Mouse (Mus musculus): Measurements from ENCODE around the gene Coro2a. TPM values are rescaled to one million over a fixed set of nuclear protein-coding genes. Genes with fewer than 3 reads are reported as not detected.

The Coro2a gene
- polyA plus RNA-seq, 1 experiment from 2014 or later: 2.2 TPM

GRCm38 (mm10) chr4:46498976-46499375 is 103.0 kb downstream of the Coro2a start:
- Histone ChIP-seq H3K4me1 (ENCODE audit: control insufficient read depth, insufficient read depth, low read length) (no peaks in the 10 kb centered on the region), H3K27ac (ENCODE audit: low read depth, low read length) (no peak overlapping the region), H3K4me2 (ENCODE audit: low read length) (no peak overlapping the region), H3K36me3 (ENCODE audit: control insufficient read depth, insufficient read depth, low read length) (peaks cover 66% of the 10 kb centered on the region), H3K27me3 (replicated peaks; ENCODE audit: control insufficient read depth, insufficient read depth, low read length) (no peaks in the 10 kb centered on the region), H3K4me3 (ENCODE audit: low read depth, low read length) (no peak overlapping the region), H3K9me3 (replicated peaks; ENCODE audit: control insufficient read depth, low read length) (no peaks in the 10 kb centered on the region), H3K9ac (ENCODE audit: low read length) (no peak overlapping the region)
- 12% methylated on average over 4 of the region's 4 CpGs for WGBS
- DNase-seq (ENCODE audit: low spot score) (peak; percentile 56), ATAC-seq (no peak)

GRCm38 (mm10) chr4:46498511-46498910 is 103.5 kb downstream of the Coro2a start:
- no peak overlapping the region for H3K4me3 ChIP-seq (ENCODE audit: low read depth, low read length)
- ATAC-seq (no peak), DNase-seq (ENCODE audit: low spot score) (no peak)
- H3K4me1 ChIP-seq (ENCODE audit: control insufficient read depth, insufficient read depth, low read length): no peaks in the 10 kb centered on the region
- H3K27me3 ChIP-seq (replicated peaks; ENCODE audit: control insufficient read depth, insufficient read depth, low read length): no peaks in the 10 kb centered on the region
- H3K9ac ChIP-seq (ENCODE audit: low read length): no peak overlapping the region
- no peak overlapping the region for H3K4me2 ChIP-seq (ENCODE audit: low read length)
- no peaks in the 10 kb centered on the region for H3K9me3 ChIP-seq (replicated peaks; ENCODE audit: control insufficient read depth, low read length)
- no peak overlapping the region for H3K27ac ChIP-seq (ENCODE audit: low read depth, low read length)
- peaks cover 66% of the 10 kb centered on the region for H3K36me3 ChIP-seq (ENCODE audit: control insufficient read depth, insufficient read depth, low read length)
- WGBS: 70% methylated on average over 3 of the region's 3 CpGs

GRCm38 (mm10) chr4:46497286-46497892 is 104.6 kb downstream of the Coro2a start:
- ATAC-seq: no peak
- no peak overlapping the region for H3K4me2 ChIP-seq (ENCODE audit: low read length)
- peaks cover 70% of the 10 kb centered on the region for H3K36me3 ChIP-seq (ENCODE audit: control insufficient read depth, insufficient read depth, low read length)
- H3K27me3 ChIP-seq (replicated peaks; ENCODE audit: control insufficient read depth, insufficient read depth, low read length): no peaks in the 10 kb centered on the region
- no peaks in the 10 kb centered on the region for H3K9me3 ChIP-seq (replicated peaks; ENCODE audit: control insufficient read depth, low read length)
- no peak overlapping the region for H3K4me3 ChIP-seq (ENCODE audit: low read depth, low read length)
- 42% methylated on average over 4 of the region's 4 CpGs for WGBS
- no peaks in the 10 kb centered on the region for H3K4me1 ChIP-seq (ENCODE audit: control insufficient read depth, insufficient read depth, low read length)
- no peak overlapping the region for H3K27ac ChIP-seq (ENCODE audit: low read depth, low read length)
- H3K9ac ChIP-seq (ENCODE audit: low read length): no peak overlapping the region
- DNase-seq (ENCODE audit: low spot score): peak; percentile 64

- DNase-seq (ENCODE audit: low spot score) (no peak), ATAC-seq (no peak)
- no peaks in the 10 kb centered on the region for H3K27me3 ChIP-seq (replicated peaks; ENCODE audit: control insufficient read depth, insufficient read depth, low read length)
- H3K4me1 ChIP-seq (ENCODE audit: control insufficient read depth, insufficient read depth, low read length): no peaks in the 10 kb centered on the region
- no peaks in the 10 kb centered on the region for H3K9me3 ChIP-seq (replicated peaks; ENCODE audit: control insufficient read depth, low read length)
- no peak overlapping the region for H3K27ac ChIP-seq (ENCODE audit: low read depth, low read length)
- H3K4me2 ChIP-seq (ENCODE audit: low read length): no peak overlapping the region
- H3K36me3 ChIP-seq (ENCODE audit: control insufficient read depth, insufficient read depth, low read length): peaks cover 55% of the 10 kb centered on the region
- 91% methylated on average over 12 of the region's 12 CpGs for WGBS
- no peak overlapping the region for H3K9ac ChIP-seq (ENCODE audit: low read length)
- H3K4me3 ChIP-seq (ENCODE audit: low read depth, low read length): no peak overlapping the region
These were observed 106.5 kb downstream of the Coro2a start for GRCm38 (mm10) chr4:46495543-46495942.

- WGBS: 96% methylated on average over 6 of the region's 6 CpGs
- Histone ChIP-seq H3K4me1 (ENCODE audit: control insufficient read depth, insufficient read depth, low read length) (peaks cover 4% of the 10 kb centered on the region; the same call in 1 of the 2 replicates), H3K9ac (ENCODE audit: low read length) (no peak overlapping the region), H3K27me3 (replicated peaks; ENCODE audit: control insufficient read depth, insufficient read depth, low read length) (no peaks in the 10 kb centered on the region), H3K4me2 (ENCODE audit: low read length) (no peak overlapping the region), H3K27ac (ENCODE audit: low read depth, low read length) (no peak overlapping the region), H3K9me3 (replicated peaks; ENCODE audit: control insufficient read depth, low read length) (no peaks in the 10 kb centered on the region), H3K36me3 (ENCODE audit: control insufficient read depth, insufficient read depth, low read length) (peaks cover 43% of the 10 kb centered on the region), H3K4me3 (ENCODE audit: low read depth, low read length) (no peak overlapping the region)
- DNase-seq (ENCODE audit: low spot score) (no peak), ATAC-seq (no peak)
These were observed 108.9 kb downstream of the Coro2a start for GRCm38 (mm10) chr4:46493071-46493470.

GRCm38 (mm10) chr4:46489028-46489925 is 112.7 kb downstream of the Coro2a start, which contains the start of gene Nans:
Gene Nans (plus strand): TSS chr4:46489248.
- Histone ChIP-seq H3K4me2 (ENCODE audit: low read length) (peak within 1 kb of the TSS; percentile 81), H3K4me1 (ENCODE audit: control insufficient read depth, insufficient read depth, low read length) (peaks cover 4% of the 10 kb centered on the region; the same call in 1 of the 2 replicates), H3K9me3 (replicated peaks; ENCODE audit: control insufficient read depth, low read length) (no peaks in the 10 kb centered on the region), H3K27ac (ENCODE audit: low read depth, low read length) (peak within 1 kb of the TSS; percentile 68), H3K36me3 (ENCODE audit: control insufficient read depth, insufficient read depth, low read length) (peaks cover 17% of the 10 kb centered on the region), H3K9ac (ENCODE audit: low read length) (peak within 1 kb of the TSS; percentile 79), H3K27me3 (replicated peaks; ENCODE audit: control insufficient read depth, insufficient read depth, low read length) (no peaks in the 10 kb centered on the region), H3K4me3 (ENCODE audit: low read depth, low read length) (peak within 1 kb of the TSS; percentile 76)
- DNase-seq (ENCODE audit: low spot score) (peak; percentile 98), ATAC-seq (peak; percentile 100)
- under 1% methylated on average over 57 of the region's 58 CpGs for WGBS

- no peaks in the 10 kb centered on the region for H3K36me3 ChIP-seq (ENCODE audit: control insufficient read depth, insufficient read depth, low read length)
- no peak overlapping the region for H3K4me3 ChIP-seq (ENCODE audit: low read depth, low read length)
- H3K4me2 ChIP-seq (ENCODE audit: low read length): no peak overlapping the region
- ATAC-seq (no peak), DNase-seq (ENCODE audit: low spot score) (no peak)
- H3K9ac ChIP-seq (ENCODE audit: low read length): no peak overlapping the region
- no peaks in the 10 kb centered on the region for H3K27me3 ChIP-seq (replicated peaks; ENCODE audit: control insufficient read depth, insufficient read depth, low read length)
- H3K27ac ChIP-seq (ENCODE audit: low read depth, low read length): no peak overlapping the region
- no peaks in the 10 kb centered on the region for H3K9me3 ChIP-seq (replicated peaks; ENCODE audit: control insufficient read depth, low read length)
- H3K4me1 ChIP-seq (ENCODE audit: control insufficient read depth, insufficient read depth, low read length): peaks cover 4% of the 10 kb centered on the region; the same call in 1 of the 2 replicates
- WGBS: 92% methylated on average over 5 of the region's 5 CpGs
These were observed 114.7 kb downstream of the Coro2a start for GRCm38 (mm10) chr4:46487348-46487747.
